Mouse (Mus musculus): Measurements from ENCODE around the gene Vmp1. TPM values are rescaled to one million over a fixed set of nuclear protein-coding genes. Genes with fewer than 3 reads are reported as not detected.

Gene Vmp1
- 178 and 230 TPM in 2 replicates for polyA plus RNA-seq (2012; ENCODE audit: insufficient read depth, insufficient read length, missing spikeins)

DNA sequence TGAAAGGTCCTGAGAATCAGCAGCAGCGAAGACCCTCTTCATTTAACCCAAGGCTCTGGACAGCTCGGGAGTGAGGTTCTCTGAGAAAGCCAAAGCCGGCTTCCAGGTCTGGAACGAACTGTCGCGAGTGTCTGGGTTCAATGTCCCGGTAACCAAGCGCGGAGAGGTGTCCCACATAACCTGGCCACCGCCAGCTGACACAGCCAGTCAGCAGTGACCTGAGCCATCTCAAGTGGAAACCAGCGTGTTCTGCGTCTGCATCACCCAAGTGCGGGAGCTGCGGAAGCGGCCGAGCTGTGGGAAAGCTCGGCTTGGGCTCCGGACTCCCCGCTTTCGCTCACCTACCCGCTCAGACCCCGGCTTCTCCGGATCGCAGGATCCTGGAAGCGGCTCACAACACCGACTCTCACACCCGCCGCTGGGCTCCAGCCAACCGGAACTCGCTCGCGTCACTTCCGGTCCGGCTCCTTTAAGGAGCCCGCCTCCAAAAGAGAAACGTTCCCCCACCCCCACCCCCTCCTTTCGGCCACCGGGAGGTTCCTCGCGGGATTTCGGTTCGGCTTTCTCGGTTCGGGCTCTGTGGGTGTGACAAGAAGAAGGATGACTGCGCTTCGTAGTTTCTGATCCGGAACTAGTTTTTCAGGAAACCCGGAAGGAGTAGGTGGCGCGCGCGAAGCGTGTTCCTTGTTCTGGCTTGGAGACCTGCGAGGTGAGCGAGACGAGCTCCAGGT, at the start of gene Vmp1, which contains the start of gene Ptrh2:
Gene Vmp1 (minus strand): TSS at position 442 of the 731 bp plus-strand sequence.
Gene Ptrh2 (plus strand): TSS at position 591 of the 731 bp plus-strand sequence.
- TF ChIP-seq CTCF (IDR thresholded peaks at IDR 0.05; ENCODE audit: low read depth, low read length) = no peak
- TF ChIP-seq POLR2A (IDR thresholded peaks at IDR 0.05; ENCODE audit: borderline replicate concordance, low read depth, low read length) = peak; percentile 4; the same call in 1 of the 2 replicates
- Histone ChIP-seq H3K4me3 (ENCODE audit: insufficient read depth, low read length) (peak within 1 kb of the TSS; percentile 98), H3K4me1 (ENCODE audit: control insufficient read depth, insufficient read depth, low read length) (peaks cover 16% of the 10 kb centered on the region), H3K27ac (ENCODE audit: insufficient read depth, low read depth, low read length) (peak within 1 kb of the TSS; percentile 64)

DNA sequence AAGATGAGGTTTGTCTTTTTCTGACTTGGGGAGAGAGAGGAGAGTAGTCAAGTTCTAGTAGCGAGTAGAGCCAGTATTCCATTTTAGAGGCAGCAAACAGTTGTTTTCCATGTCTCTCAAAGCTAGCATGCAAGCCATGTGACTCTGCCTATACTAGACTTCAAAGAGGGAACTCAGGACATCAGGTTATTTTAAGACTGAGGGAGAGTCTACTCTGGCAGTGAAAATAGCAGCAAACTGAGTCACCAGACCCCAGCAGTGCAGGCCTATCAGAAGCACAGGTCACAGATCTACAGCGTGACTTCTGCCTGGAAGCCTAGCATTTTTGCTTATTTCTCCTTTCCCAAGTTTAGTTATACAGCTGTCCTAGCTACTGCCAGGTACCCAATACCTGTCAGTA, 47.8 kb upstream of the Vmp1 start:
- TF ChIP-seq CTCF (IDR thresholded peaks at IDR 0.05; ENCODE audit: low read depth, low read length) (no peak), POLR2A (IDR thresholded peaks at IDR 0.05; ENCODE audit: borderline replicate concordance, low read depth, low read length) (no peak)
- H3K4me3 ChIP-seq (ENCODE audit: insufficient read depth, low read length) = no peak overlapping the region
- peaks cover 33% of the 10 kb centered on the region for H3K4me1 ChIP-seq (ENCODE audit: control insufficient read depth, insufficient read depth, low read length)
- peak overlapping the region; percentile 89 for H3K27ac ChIP-seq (ENCODE audit: insufficient read depth, low read depth, low read length)

DNA sequence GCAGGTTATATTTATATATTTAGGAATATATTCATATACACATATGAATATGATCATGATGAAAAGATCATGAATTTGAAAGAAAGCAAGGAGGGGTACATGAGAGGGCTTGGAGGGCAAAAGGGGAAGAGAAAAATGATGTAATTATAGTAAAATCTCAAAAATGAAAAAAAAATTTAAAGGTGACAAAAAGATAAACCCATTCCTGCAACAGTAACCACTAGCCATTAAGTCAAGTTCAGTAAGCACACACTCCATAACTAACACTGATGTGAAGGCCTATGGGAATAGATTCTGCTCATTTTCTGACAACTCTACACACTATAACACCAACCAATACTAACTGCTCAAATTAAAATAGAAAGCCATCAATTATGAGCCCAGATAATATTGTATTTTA, 42.0 kb upstream of the Vmp1 start:
- Histone ChIP-seq H3K27ac (ENCODE audit: insufficient read depth, low read depth, low read length) (no peak overlapping the region), H3K4me3 (ENCODE audit: insufficient read depth, low read length) (no peak overlapping the region), H3K4me1 (ENCODE audit: control insufficient read depth, insufficient read depth, low read length) (peaks cover 25% of the 10 kb centered on the region)
- TF ChIP-seq POLR2A (IDR thresholded peaks at IDR 0.05; ENCODE audit: borderline replicate concordance, low read depth, low read length) (no peak), CTCF (IDR thresholded peaks at IDR 0.05; ENCODE audit: low read depth, low read length) (no peak)

DNA sequence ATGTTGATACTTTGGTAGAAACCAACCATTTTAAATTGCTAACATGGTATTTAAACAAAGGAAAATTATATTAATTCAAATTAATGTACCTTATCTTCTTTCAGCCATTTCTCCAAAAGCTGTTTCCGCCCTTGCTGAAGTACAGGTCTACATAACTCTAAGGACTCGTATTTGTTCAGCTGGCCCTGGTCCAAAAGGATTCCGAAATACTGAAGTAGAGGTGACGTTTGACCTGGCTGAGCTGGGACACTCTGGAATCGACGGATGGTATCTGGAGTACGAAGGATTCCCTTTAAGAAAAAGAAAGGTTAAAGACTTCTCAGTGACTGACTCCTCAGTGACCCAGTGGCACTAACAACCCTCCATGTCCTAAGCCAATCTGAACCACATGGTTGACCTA, 41.3 kb upstream of the Vmp1 start:
- no peak for TF ChIP-seq CTCF (IDR thresholded peaks at IDR 0.05; ENCODE audit: low read depth, low read length)
- no peak for TF ChIP-seq POLR2A (IDR thresholded peaks at IDR 0.05; ENCODE audit: borderline replicate concordance, low read depth, low read length)
- Histone ChIP-seq H3K4me3 (ENCODE audit: insufficient read depth, low read length) (no peak overlapping the region), H3K4me1 (ENCODE audit: control insufficient read depth, insufficient read depth, low read length) (peaks cover 26% of the 10 kb centered on the region), H3K27ac (ENCODE audit: insufficient read depth, low read depth, low read length) (peak overlapping the region; percentile 12; the same call in 1 of the 2 replicates)

DNA sequence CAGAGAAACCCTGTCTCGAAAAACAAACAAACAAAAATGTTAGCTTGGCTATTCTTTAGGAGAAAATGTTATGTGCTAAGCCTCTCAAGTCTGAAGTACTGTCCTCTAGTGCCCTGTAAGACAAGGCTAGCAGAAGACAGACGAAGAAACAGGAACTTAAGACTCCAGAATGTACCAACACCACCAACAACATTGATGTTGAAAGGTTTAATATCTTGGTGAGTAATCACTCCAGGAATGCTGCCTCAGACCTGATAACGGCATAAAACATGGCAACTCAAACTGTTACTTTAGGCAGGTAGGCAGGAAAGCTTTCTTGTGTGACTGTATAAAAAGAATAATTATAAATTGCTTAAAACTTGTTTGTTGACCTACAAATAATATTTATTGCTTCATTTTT, 40.4 kb upstream of the Vmp1 start:
- TF ChIP-seq CTCF (IDR thresholded peaks at IDR 0.05; ENCODE audit: low read depth, low read length) (no peak), POLR2A (IDR thresholded peaks at IDR 0.05; ENCODE audit: borderline replicate concordance, low read depth, low read length) (no peak)
- no peak overlapping the region for H3K27ac ChIP-seq (ENCODE audit: insufficient read depth, low read depth, low read length)
- H3K4me1 ChIP-seq (ENCODE audit: control insufficient read depth, insufficient read depth, low read length) = peaks cover 35% of the 10 kb centered on the region
- no peak overlapping the region for H3K4me3 ChIP-seq (ENCODE audit: insufficient read depth, low read length)

DNA sequence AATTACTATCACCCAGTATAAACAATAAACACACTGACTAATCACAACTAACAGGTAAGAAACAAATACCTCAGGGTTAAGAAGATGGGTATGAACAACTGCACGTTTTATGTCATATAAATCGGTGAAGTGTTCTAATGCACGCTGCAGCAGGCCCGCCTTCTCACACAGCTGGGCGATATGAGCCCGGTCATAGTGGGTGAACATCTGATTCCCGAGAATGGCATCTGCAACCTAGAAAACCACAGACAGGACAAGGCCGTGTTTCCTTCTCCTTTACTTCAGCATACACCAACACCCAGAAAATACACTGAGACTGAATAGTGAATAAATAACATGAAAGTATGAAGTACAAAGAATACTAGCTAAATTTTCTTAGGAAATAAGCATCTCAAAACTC, 35.8 kb upstream of the Vmp1 start:
- Histone ChIP-seq H3K4me1 (ENCODE audit: control insufficient read depth, insufficient read depth, low read length) (peaks cover 53% of the 10 kb centered on the region), H3K27ac (ENCODE audit: insufficient read depth, low read depth, low read length) (peak overlapping the region; percentile 90), H3K4me3 (ENCODE audit: insufficient read depth, low read length) (no peak overlapping the region)
- TF ChIP-seq CTCF (IDR thresholded peaks at IDR 0.05; ENCODE audit: low read depth, low read length) = no peak

DNA sequence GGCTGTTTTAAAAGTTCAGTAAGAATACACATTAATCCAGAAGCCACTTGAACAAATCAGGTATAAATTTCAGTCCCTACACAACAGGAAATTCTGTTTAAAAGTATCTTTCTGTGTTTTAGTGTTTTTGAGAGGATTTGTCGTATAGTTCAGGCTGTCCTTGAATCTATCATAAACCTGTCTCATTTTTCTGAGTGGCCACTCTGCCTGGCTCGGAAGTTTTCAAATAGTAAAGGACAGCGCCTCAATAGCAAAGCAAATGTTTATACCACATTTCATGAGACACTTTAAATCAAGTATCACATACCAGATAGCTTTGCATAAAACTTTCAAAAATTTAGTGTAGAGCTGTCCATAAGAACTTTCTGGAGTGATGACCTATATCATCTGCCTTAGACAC, 34.7 kb upstream of the Vmp1 start:
- Histone ChIP-seq H3K4me3 (ENCODE audit: insufficient read depth, low read length) (no peak overlapping the region), H3K27ac (ENCODE audit: insufficient read depth, low read depth, low read length) (peak overlapping the region; percentile 95), H3K4me1 (ENCODE audit: control insufficient read depth, insufficient read depth, low read length) (peaks cover 53% of the 10 kb centered on the region)
- TF ChIP-seq CTCF (IDR thresholded peaks at IDR 0.05; ENCODE audit: low read depth, low read length) = no peak
- no peak for TF ChIP-seq POLR2A (IDR thresholded peaks at IDR 0.05; ENCODE audit: borderline replicate concordance, low read depth, low read length)

DNA sequence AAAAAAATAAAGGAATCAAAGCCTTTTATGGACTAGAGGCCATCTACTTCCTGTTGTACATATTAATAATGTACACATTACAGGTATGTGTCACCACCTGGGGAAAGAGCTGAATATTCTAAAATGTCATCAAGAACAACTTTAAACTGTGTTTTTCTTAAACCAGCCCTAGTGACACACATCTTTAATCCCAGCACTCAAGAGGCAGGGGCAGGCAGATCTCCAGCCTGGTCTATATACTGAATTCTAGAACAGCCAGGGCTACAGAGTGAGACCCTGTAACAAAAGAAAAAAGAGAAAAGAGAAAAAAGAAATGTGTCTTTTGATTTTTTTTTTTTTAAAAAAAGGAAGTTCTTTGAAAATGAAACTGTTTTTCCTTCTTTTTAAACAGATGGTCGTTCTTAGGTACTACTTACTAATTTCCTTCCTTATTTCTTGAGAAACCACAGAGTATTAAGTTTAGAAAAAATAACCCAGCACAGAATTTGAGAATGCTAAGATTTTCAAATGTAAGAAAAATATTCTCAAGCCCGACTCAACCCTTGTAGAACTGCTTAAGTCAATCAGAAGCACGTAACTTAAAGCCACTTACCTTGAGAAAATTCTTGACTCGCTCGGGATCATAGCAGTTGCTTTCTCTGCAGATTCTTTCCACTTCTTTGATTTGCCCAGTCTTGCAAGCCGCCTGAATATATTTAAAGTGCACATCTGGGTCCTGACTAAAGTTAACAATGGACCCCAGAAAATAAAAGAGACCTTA, 33.9 kb upstream of the Vmp1 start:
- Histone ChIP-seq H3K4me3 (ENCODE audit: insufficient read depth, low read length) (peak overlapping the region; percentile 25), H3K27ac (ENCODE audit: insufficient read depth, low read depth, low read length) (peak overlapping the region; percentile 99), H3K4me1 (ENCODE audit: control insufficient read depth, insufficient read depth, low read length) (peaks cover 48% of the 10 kb centered on the region)
- TF ChIP-seq POLR2A (IDR thresholded peaks at IDR 0.05; ENCODE audit: borderline replicate concordance, low read depth, low read length) (no peak), CTCF (IDR thresholded peaks at IDR 0.05; ENCODE audit: low read depth, low read length) (no peak)

DNA sequence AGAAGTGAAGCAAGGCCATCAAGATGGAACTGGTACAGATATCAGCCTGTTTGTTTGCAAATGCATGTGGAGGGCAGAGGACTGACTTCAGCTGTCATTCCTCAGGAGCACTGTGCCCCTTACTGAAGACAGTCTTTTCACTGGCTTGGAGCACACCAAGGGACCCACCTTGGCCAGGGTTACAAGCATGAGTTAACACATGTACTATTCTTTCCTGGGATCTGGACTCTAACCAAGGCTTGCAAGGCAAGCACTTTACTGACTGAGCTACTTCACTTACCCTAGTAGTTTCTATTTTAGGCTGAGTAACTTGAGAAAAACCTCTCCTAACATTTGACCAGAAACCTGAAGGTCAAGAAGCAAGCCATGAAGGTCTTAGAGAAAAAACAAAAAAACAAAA, 31.0 kb upstream of the Vmp1 start:
- TF ChIP-seq POLR2A (IDR thresholded peaks at IDR 0.05; ENCODE audit: borderline replicate concordance, low read depth, low read length) = no peak
- no peak for TF ChIP-seq CTCF (IDR thresholded peaks at IDR 0.05; ENCODE audit: low read depth, low read length)
- peaks cover 35% of the 10 kb centered on the region for H3K4me1 ChIP-seq (ENCODE audit: control insufficient read depth, insufficient read depth, low read length)
- H3K27ac ChIP-seq (ENCODE audit: insufficient read depth, low read depth, low read length) = peak overlapping the region; percentile 40
- no peak overlapping the region for H3K4me3 ChIP-seq (ENCODE audit: insufficient read depth, low read length)

DNA sequence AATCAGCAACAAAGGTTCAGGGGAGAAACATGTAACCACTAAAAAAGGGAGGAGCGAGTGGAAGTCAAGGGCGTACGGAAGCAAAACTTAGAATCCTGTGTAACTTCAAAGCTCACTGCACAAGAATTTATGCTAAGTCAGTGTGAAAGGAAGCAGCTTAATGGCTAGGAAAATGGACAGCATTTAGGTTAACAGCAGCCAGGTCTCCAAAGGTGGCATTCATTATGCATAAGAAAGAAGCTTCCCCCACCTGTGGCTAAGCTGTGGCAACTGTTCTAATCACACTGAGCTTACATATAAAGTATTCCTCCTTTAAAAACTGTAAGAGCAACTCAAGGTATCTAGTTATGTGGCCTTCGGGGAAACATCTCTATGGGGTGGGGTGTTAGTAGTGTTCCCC, 17.5 kb upstream of the Vmp1 start:
- Histone ChIP-seq H3K4me1 (ENCODE audit: control insufficient read depth, insufficient read depth, low read length) (no peaks in the 10 kb centered on the region), H3K4me3 (ENCODE audit: insufficient read depth, low read length) (no peak overlapping the region), H3K27ac (ENCODE audit: insufficient read depth, low read depth, low read length) (no peak overlapping the region)
- no peak for TF ChIP-seq POLR2A (IDR thresholded peaks at IDR 0.05; ENCODE audit: borderline replicate concordance, low read depth, low read length)
- TF ChIP-seq CTCF (IDR thresholded peaks at IDR 0.05; ENCODE audit: low read depth, low read length) = no peak
